Mouse (Mus musculus): ENCODE results near the gene Usp19. TPM values are rescaled to one million over a fixed set of nuclear protein-coding genes. Genes with fewer than 3 reads are reported as not detected.

Usp19 gene
- polyA plus RNA-seq, 1 experiment from 2014 or later, result 55.9 TPM

DNA sequence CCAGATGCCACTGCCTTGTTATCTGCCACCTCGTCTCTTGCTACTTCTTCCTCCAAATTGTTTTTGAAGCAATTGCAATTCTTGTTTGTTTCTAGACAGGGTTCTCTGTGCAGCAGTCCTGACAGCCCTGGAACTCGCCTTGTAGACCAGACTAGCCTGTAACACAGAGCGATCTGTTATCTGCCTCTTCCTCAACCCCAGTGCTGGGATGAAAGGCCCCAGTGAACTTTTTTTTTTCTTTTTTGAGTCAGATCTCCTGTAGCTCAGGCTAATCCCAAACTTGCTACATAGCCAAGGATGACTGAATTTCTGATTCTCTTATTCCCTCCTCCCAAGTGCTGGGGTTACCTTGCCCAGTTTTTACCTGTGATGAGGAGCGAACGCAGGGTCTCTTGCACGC lies 36.0 kb upstream of the Usp19 start:
- WGBS, result 78% methylated on average over 6 of the region's 6 CpGs
- Histone ChIP-seq H3K4me1 (peaks cover 34% of the 10 kb centered on the region), H3K36me3 (0 out of 2 replicates have a peak, but pooled peaks cover 3% of the 10 kb centered on the region)

DNA sequence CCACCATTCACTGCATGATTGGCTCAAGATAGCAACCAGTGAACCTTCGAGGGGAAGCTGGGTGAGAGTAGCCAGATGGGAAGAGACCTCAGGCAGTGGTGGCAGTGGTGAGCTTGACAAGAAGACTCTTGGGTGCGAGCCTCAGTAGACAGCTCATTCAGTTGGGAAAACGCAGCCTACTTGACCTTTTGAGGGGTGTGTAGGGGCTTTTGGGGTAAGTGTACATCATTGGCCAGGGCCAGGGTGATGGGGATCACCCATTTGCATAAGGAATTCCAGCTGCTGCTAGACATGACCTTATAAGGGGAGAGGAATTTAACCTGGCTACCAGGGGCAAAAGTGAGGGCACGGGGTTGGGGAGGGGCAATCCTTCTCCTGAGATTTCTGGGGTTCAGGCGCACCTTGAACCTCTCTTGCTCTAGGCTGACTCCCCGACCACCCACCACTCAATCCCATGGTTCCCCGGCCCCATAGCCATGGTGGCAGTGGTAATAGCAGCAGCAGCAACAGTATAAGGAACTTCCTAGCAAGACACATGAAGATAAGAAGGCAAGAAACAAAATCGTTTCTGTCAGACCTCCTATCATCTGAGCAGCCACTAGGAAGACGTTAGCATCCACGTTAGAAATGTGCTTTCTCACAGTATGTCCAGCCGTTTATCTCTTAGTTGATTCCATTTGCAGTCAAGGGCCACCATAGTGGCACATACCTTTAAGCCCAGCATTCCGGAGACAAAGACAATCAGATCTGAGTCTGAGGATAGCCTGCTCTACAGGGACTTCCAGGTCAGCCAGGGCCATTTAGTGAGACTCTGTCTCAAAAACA lies 34.4 kb upstream of the Usp19 start:
- no peak overlapping the region for H3K27ac ChIP-seq (replicated peaks)

More for the DNA sequence above, 36.0 kb upstream of the Usp19 start:
- Histone ChIP-seq H3K4me2 (no peak overlapping the region), H3K9me3 (no peaks in the 10 kb centered on the region), H3K27ac (replicated peaks) (no peak overlapping the region), H3K4me3 (no peak overlapping the region), H3K27me3 (replicated peaks) (no peaks in the 10 kb centered on the region), H3K9ac (no peak overlapping the region)
- ATAC-seq (ENCODE audit: extremely low read depth, insufficient number of reproducible peaks, low FRiP score, low TSS enrichment), result no peak

DNA sequence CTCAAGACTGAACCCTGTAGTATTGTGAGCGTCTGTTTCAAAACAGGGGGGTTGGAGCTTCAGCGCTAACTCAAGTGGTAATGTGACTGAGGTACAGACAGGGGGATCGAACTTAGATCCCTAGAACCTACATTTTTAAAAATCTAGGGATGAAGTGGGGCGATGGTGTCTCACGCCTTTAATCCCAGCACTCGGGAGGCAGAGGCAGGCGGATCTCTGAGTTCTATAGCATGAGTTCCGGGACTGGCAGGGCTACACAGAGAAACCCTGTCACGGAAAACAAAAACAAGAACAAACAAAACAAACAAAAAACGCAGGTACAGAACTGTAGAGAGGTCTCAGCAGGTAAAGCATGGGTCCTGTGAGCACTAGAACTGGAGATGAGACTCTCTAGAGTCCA lies 33.4 kb upstream of the Usp19 start:
- no peak overlapping the region for H3K27ac ChIP-seq (replicated peaks)
- H3K4me2 ChIP-seq, result no peak overlapping the region
- H3K27me3 ChIP-seq (replicated peaks), result no peaks in the 10 kb centered on the region
- no peak overlapping the region for H3K9ac ChIP-seq
- no peaks in the 10 kb centered on the region for H3K9me3 ChIP-seq
- peaks cover 26% of the 10 kb centered on the region for H3K4me1 ChIP-seq
- WGBS, result 82% methylated on average over 10 of the region's 10 CpGs
- H3K36me3 ChIP-seq, result no peaks in the 10 kb centered on the region
- no peak overlapping the region for H3K4me3 ChIP-seq
- no peak for ATAC-seq (ENCODE audit: extremely low read depth, insufficient number of reproducible peaks, low FRiP score, low TSS enrichment)

More for the DNA sequence above, 34.4 kb upstream of the Usp19 start:
- ATAC-seq (ENCODE audit: extremely low read depth, insufficient number of reproducible peaks, low FRiP score, low TSS enrichment), result no peak
- Histone ChIP-seq H3K4me1 (peaks cover 24% of the 10 kb centered on the region), H3K36me3 (no peaks in the 10 kb centered on the region), H3K9me3 (no peaks in the 10 kb centered on the region), H3K4me2 (no peak overlapping the region), H3K4me3 (no peak overlapping the region), H3K27me3 (replicated peaks) (no peaks in the 10 kb centered on the region), H3K9ac (no peak overlapping the region)
- 56% methylated on average over 12 of the region's 12 CpGs for WGBS

DNA sequence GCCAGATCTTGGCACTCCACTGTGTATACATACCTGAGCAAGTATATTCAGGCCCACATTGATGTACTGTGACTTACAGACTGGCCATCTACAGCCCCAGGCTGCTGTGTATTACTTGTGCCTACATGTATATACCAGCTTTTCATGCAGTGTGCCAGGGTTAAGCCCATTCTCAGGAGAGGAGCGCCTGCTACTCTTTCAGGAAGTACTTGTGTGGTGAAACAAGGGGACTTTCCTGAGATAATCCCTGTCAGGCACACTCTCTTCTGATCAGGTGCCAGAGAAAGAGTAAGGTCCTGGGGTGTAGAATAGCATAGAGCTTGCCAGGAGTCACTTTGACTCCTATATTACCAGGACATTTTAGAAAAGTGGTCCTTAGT lies 30.5 kb upstream of the Usp19 start:
- ATAC-seq (ENCODE audit: extremely low read depth, insufficient number of reproducible peaks, low FRiP score, low TSS enrichment), result no peak
- Histone ChIP-seq H3K9ac (peak overlapping the region; percentile 97; the same call in 1 of the 2 replicates), H3K27me3 (replicated peaks) (no peaks in the 10 kb centered on the region), H3K36me3 (peaks cover 23% of the 10 kb centered on the region), H3K9me3 (no peaks in the 10 kb centered on the region), H3K4me3 (peak overlapping the region; percentile 85), H3K4me2 (peak overlapping the region; percentile 89), H3K4me1 (peaks cover 28% of the 10 kb centered on the region), H3K27ac (replicated peaks) (peak overlapping the region; percentile 92)
- 65% methylated on average over 1 of the region's 1 CpGs for WGBS

DNA sequence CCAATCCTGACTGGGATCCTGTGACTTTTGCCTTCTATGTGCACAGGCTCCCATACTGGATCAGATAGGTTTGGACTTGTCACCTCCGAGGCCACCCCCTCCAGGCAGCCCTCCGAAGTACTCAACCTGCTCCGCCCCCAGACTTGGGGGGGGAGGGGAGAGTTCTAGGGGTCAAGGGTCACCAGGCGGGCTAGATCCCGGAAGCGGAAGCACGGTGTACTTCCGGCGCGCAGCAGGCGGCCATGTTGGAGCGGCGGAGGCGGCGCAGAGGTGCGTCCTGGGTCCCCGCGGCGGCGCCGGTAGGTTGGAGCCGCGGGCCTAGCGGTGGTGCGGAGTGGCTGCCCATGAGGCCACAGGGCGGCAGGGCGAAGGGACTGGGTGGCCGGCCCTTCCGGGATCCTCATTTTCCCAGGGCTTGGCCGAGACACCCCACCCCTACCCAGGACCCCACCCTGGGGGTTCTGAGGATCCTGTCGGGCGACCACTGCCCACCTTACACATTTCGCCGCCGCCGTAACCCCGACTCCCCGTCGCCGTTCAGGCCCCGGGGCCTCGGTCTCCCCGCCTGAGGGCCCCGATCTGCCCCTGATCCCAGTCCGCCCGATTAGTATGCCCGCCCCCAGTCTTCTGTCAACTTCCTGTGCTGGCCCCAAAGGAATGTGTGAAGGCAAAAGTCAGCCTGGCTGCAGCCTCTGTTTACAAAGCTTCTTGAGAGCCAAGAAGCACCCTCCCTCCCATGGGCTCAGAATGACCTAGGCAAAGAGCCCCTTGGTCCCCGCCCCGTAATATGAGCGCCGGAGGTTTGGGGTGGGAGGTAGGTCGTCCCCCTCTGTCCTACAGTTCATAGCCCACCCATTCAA lies 29.9 kb upstream of the Usp19 start, which contains the start of gene Ccdc71:
Gene Ccdc71, plus strand, starts transcription at position 209 of the 860 bp plus-strand sequence.
- peaks cover 28% of the 10 kb centered on the region for H3K4me1 ChIP-seq
- peak; percentile 74 for ATAC-seq (ENCODE audit: extremely low read depth, insufficient number of reproducible peaks, low FRiP score, low TSS enrichment)

DNA sequence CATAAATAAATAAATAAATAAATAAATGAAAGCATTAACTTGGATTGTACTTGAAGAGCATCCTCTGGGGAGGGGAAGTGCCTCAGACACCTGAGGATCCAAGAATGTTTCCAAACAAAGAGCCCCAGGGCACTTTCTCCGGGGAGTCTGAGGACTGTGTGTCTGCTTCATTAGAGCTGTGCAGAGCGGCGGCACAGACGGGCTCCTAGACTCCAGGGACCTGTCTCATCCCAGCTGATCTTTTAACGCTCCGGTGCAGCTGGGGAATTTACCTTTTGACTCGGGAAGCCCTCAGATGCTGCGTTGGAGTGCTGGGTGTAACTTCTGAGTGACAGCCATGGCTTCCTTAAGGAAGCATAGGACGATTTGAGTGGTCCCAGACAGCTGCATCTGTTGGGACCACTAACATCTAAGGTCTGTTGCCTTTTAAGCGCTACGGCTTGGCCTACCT lies 29.2 kb upstream of the Usp19 start, which contains the start of gene Klhdc8b:
Gene Klhdc8b, minus strand, starts transcription at position 401 of the 451 bp plus-strand sequence.
- Histone ChIP-seq H3K36me3 (peaks cover 36% of the 10 kb centered on the region), H3K4me3 (peak within 1 kb of the TSS; percentile 85), H3K27ac (replicated peaks) (peak within 1 kb of the TSS; percentile 92), H3K9me3 (no peaks in the 10 kb centered on the region), H3K9ac (peak within 1 kb of the TSS; percentile 97), H3K4me1 (peaks cover 28% of the 10 kb centered on the region), H3K27me3 (replicated peaks) (no peaks in the 10 kb centered on the region), H3K4me2 (peak within 1 kb of the TSS; percentile 89)
- ATAC-seq (ENCODE audit: extremely low read depth, insufficient number of reproducible peaks, low FRiP score, low TSS enrichment), result no peak
- 22% methylated on average over 11 of the region's 11 CpGs for WGBS

More for the DNA sequence above, 29.9 kb upstream of the Usp19 start, which contains the start of gene Ccdc71:
- peak within 1 kb of the TSS; percentile 89 for H3K4me2 ChIP-seq
- H3K9ac ChIP-seq, result peak within 1 kb of the TSS; percentile 97
- H3K27ac ChIP-seq (replicated peaks), result peak within 1 kb of the TSS; percentile 92
- under 1% methylated on average over 52 of the region's 52 CpGs for WGBS
- H3K4me3 ChIP-seq, result peak within 1 kb of the TSS; percentile 85
- no peaks in the 10 kb centered on the region for H3K27me3 ChIP-seq (replicated peaks)
- peaks cover 29% of the 10 kb centered on the region for H3K36me3 ChIP-seq
- H3K9me3 ChIP-seq, result no peaks in the 10 kb centered on the region

DNA sequence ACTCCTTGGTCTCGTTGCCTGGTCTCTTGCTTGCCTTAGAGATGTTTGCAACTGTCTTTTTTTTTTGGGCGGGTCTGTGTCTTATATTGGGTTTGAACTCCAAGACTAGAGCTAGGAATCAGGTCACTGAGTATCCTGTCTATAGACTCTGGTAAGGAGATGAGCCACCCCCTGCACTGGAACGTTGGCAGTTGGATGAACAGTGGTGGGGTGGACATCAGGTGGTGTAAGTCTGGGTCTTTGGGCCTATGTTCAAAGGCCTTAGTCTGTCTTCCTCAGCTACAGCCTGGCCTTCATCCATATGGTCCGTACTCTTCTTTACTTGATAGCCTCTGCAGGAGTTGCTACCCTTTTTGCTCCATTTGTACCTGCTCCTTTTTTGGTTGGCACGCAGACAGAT lies 28.7 kb upstream of the Usp19 start:
- Histone ChIP-seq H3K9me3 (no peaks in the 10 kb centered on the region), H3K36me3 (peaks cover 41% of the 10 kb centered on the region), H3K4me1 (peaks cover 28% of the 10 kb centered on the region), H3K4me3 (peak overlapping the region; percentile 85), H3K9ac (peak overlapping the region; percentile 97), H3K27ac (replicated peaks) (peak overlapping the region; percentile 92), H3K27me3 (replicated peaks) (no peaks in the 10 kb centered on the region), H3K4me2 (peak overlapping the region; percentile 89)
- ATAC-seq (ENCODE audit: extremely low read depth, insufficient number of reproducible peaks, low FRiP score, low TSS enrichment), result no peak
- 86% methylated on average over 5 of the region's 5 CpGs for WGBS

DNA sequence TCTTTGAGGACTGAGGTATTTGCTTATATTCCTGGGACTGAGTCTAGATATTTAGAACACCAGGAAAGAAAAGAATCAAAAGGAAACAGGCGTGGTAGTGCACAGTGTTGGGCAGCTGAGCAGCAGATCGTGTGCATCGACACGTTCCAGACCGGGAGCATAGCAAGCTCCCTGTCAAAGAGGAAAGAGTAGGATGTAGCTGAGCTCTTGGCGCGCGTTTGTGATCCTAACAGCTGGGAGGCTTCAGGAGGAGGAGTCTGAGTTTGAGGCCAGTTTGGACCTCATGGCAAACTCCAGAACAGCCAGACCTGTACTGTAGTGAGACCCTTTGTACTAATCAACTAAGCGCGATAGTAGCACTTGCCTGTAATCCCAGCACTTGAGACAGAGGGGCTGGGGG lies 28.2 kb upstream of the Usp19 start:
- no peaks in the 10 kb centered on the region for H3K9me3 ChIP-seq
- H3K9ac ChIP-seq, result peak overlapping the region; percentile 26; the same call in 1 of the 2 replicates
- H3K36me3 ChIP-seq, result peaks cover 46% of the 10 kb centered on the region
- peak overlapping the region; percentile 85 for H3K4me3 ChIP-seq
- H3K4me2 ChIP-seq, result peak overlapping the region; percentile 89
- no peak for ATAC-seq (ENCODE audit: extremely low read depth, insufficient number of reproducible peaks, low FRiP score, low TSS enrichment)
- peak overlapping the region; percentile 92 for H3K27ac ChIP-seq (replicated peaks)
- peaks cover 28% of the 10 kb centered on the region for H3K4me1 ChIP-seq
- WGBS, result 70% methylated on average over 10 of the region's 10 CpGs
- H3K27me3 ChIP-seq (replicated peaks), result no peaks in the 10 kb centered on the region

DNA sequence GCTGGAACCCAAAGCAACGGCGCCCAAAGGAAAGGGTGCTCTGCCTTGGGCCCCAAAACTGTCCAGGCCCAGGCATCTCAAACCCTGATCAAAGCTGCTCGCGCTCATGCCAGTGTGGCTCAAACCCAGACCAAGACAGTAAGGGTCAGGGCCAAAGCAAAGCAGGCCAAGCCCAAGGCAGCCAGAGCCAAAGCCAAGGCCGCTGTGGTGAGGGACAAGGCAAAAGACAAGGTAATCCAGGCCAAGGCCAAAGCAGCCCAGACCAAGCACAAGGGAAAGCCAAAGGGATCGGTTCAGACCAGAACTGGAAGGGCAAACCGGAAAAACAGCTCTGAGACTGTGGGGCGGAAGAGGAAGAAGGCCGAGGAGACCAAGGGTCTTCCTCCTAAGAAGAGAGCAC lies 26.7 kb upstream of the Usp19 start:
- no peaks in the 10 kb centered on the region for H3K9me3 ChIP-seq
- no peak for ATAC-seq (ENCODE audit: extremely low read depth, insufficient number of reproducible peaks, low FRiP score, low TSS enrichment)
- WGBS, result 94% methylated on average over 9 of the region's 9 CpGs

DNA sequence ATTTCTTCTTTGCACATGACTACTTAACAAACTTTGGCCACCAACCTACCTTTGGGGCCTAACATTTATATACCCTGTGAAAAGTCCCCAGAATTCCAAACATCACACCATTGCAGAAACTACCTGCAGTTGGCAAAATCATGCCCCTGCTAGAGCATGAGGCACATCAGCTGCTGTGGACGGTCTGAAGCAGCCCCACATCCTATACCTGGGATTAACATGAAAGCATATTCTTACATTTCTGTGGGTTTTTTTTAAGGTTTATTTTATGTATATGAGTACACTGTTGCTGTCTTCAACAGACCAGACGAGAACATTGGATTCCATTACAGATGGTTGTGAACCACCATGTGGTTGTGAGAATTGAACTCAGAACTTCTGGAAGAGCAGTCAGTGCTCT lies 24.2 kb upstream of the Usp19 start:
- Histone ChIP-seq H3K36me3 (peaks cover 53% of the 10 kb centered on the region), H3K27me3 (replicated peaks) (no peaks in the 10 kb centered on the region), H3K4me1 (peaks cover 20% of the 10 kb centered on the region), H3K9me3 (no peaks in the 10 kb centered on the region), H3K4me2 (no peak overlapping the region), H3K27ac (replicated peaks) (no peak overlapping the region), H3K9ac (no peak overlapping the region), H3K4me3 (no peak overlapping the region)
- 86% methylated on average over 2 of the region's 2 CpGs for WGBS
- ATAC-seq (ENCODE audit: extremely low read depth, insufficient number of reproducible peaks, low FRiP score, low TSS enrichment), result no peak

More for the DNA sequence above, 26.7 kb upstream of the Usp19 start:
- H3K27me3 ChIP-seq (replicated peaks), result no peaks in the 10 kb centered on the region
- peaks cover 53% of the 10 kb centered on the region for H3K36me3 ChIP-seq
- H3K4me2 ChIP-seq, result no peak overlapping the region
- no peak overlapping the region for H3K27ac ChIP-seq (replicated peaks)
- H3K9ac ChIP-seq, result no peak overlapping the region
- peaks cover 28% of the 10 kb centered on the region for H3K4me1 ChIP-seq
- H3K4me3 ChIP-seq, result no peak overlapping the region

DNA sequence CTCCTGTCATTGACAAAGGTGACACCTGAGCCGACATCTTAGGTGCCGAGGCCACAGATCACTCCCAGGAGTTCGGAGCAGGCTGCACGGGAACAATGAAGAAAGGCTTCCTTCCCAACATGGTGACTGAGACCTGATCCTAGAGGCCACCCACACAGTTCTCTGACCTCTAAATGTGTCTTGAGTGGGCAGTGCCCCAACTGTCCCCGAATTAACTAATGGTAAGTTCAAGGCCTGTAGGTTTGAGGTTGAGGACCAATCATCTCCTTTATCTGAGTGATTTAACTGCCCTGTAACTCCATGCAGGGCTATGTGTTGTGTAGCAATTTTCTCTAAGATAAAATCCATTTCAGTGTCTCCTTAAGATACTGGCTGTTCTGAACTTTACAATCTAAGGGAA lies 21.0 kb upstream of the Usp19 start:
- Histone ChIP-seq H3K36me3 (peaks cover 35% of the 10 kb centered on the region), H3K27me3 (replicated peaks) (no peaks in the 10 kb centered on the region), H3K4me2 (no peak overlapping the region), H3K9me3 (no peaks in the 10 kb centered on the region), H3K9ac (no peak overlapping the region), H3K4me3 (no peak overlapping the region), H3K27ac (replicated peaks) (no peak overlapping the region), H3K4me1 (no peaks in the 10 kb centered on the region)
- WGBS, result 68% methylated on average over 5 of the region's 5 CpGs
- ATAC-seq (ENCODE audit: extremely low read depth, insufficient number of reproducible peaks, low FRiP score, low TSS enrichment), result no peak
